Mouse (Mus musculus): Measurements from ENCODE around the gene 4930474N05Rik. TPM values are rescaled to one million over a fixed set of nuclear protein-coding genes. Genes with fewer than 3 reads are reported as not detected.

The 4930474N05Rik gene
- polyA plus RNA-seq (2015; fragmentation: Nextera tagmentation; extraction: Ambion mirVana): not detected in 2 replicates

- no peak within 1 kb of the TSS for H3K27ac ChIP-seq
- no peak for ATAC-seq (replicated peaks)
- no peak within 1 kb of the TSS for H3K4me2 ChIP-seq
- no peaks in the 10 kb centered on the region for H3K27me3 ChIP-seq (replicated peaks)
- no peak within 1 kb of the TSS for H3K9ac ChIP-seq
- no peak within 1 kb of the TSS for H3K4me3 ChIP-seq
- no peaks in the 10 kb centered on the region for H3K9me3 ChIP-seq
- H3K36me3 ChIP-seq (replicated peaks): no peaks in the 10 kb centered on the region
- H3K4me1 ChIP-seq: no peaks in the 10 kb centered on the region
These were observed at the start of gene 4930474N05Rik for GRCm38 (mm10) chr14:36094617-36095016. 4930474N05Rik (plus strand) TSS chr14:36094917.

- Histone ChIP-seq H3K27ac (no peak overlapping the region), H3K9me3 (no peaks in the 10 kb centered on the region), H3K4me3 (no peak overlapping the region), H3K36me3 (replicated peaks) (no peaks in the 10 kb centered on the region), H3K4me2 (no peak overlapping the region), H3K4me1 (peaks cover 5% of the 10 kb centered on the region; the same call in 1 of the 2 replicates), H3K9ac (no peak overlapping the region), H3K27me3 (replicated peaks) (no peaks in the 10 kb centered on the region)
- ATAC-seq (replicated peaks): peak; percentile 72
- WGBS: 47% methylated on average over 9 of the region's 9 CpGs
These were observed 45.8 kb upstream of the 4930474N05Rik start for GRCm38 (mm10) chr14:36048746-36049391.

- ATAC-seq (replicated peaks): no peak
- H3K27ac ChIP-seq: no peak overlapping the region
- no peak overlapping the region for H3K9ac ChIP-seq
- peaks cover 5% of the 10 kb centered on the region; the same call in 1 of the 2 replicates for H3K4me1 ChIP-seq
- 87% methylated on average over 2 of the region's 2 CpGs for WGBS
- H3K4me3 ChIP-seq: no peak overlapping the region
- no peak overlapping the region for H3K4me2 ChIP-seq
- no peaks in the 10 kb centered on the region for H3K9me3 ChIP-seq
- no peaks in the 10 kb centered on the region for H3K36me3 ChIP-seq (replicated peaks)
- H3K27me3 ChIP-seq (replicated peaks): no peaks in the 10 kb centered on the region
These were observed 41.4 kb upstream of the 4930474N05Rik start for GRCm38 (mm10) chr14:36053281-36053680.

GRCm38 (mm10) chr14:36098528-36098927 lies 3.8 kb downstream of the 4930474N05Rik start:
- H3K27ac ChIP-seq: no peak overlapping the region
- H3K36me3 ChIP-seq (replicated peaks): no peaks in the 10 kb centered on the region
- no peak overlapping the region for H3K9ac ChIP-seq
- ATAC-seq (replicated peaks): no peak
- no peaks in the 10 kb centered on the region for H3K27me3 ChIP-seq (replicated peaks)
- no peak overlapping the region for H3K4me2 ChIP-seq
- H3K4me1 ChIP-seq: no peaks in the 10 kb centered on the region
- no peak overlapping the region for H3K4me3 ChIP-seq
- 90% methylated on average over 3 of the region's 3 CpGs for WGBS
- no peaks in the 10 kb centered on the region for H3K9me3 ChIP-seq

- no peaks in the 10 kb centered on the region for H3K9me3 ChIP-seq
- H3K9ac ChIP-seq: no peak overlapping the region
- H3K27ac ChIP-seq: no peak overlapping the region
- no peaks in the 10 kb centered on the region for H3K36me3 ChIP-seq (replicated peaks)
- no peaks in the 10 kb centered on the region for H3K4me1 ChIP-seq
- no peak overlapping the region for H3K4me2 ChIP-seq
- no peaks in the 10 kb centered on the region for H3K27me3 ChIP-seq (replicated peaks)
- H3K4me3 ChIP-seq: no peak overlapping the region
- ATAC-seq (replicated peaks): no peak
- 53% methylated on average over 1 of the region's 1 CpGs for WGBS
These were observed 4.9 kb downstream of the 4930474N05Rik start for GRCm38 (mm10) chr14:36099647-36100046.

- 44% methylated on average over 1 of the region's 1 CpGs for WGBS
- ATAC-seq (replicated peaks): no peak
- no peaks in the 10 kb centered on the region for H3K27me3 ChIP-seq (replicated peaks)
These were observed 6.0 kb downstream of the 4930474N05Rik start for GRCm38 (mm10) chr14:36100731-36101130.

GRCm38 (mm10) chr14:36114481-36114880 lies 19.8 kb downstream of the 4930474N05Rik start:
- no peak overlapping the region for H3K9ac ChIP-seq

More at GRCm38 (mm10) chr14:36100731-36101130, 6.0 kb downstream of the 4930474N05Rik start:
- no peaks in the 10 kb centered on the region for H3K4me1 ChIP-seq
- H3K4me2 ChIP-seq: no peak overlapping the region
- H3K4me3 ChIP-seq: no peak overlapping the region
- no peaks in the 10 kb centered on the region for H3K36me3 ChIP-seq (replicated peaks)
- H3K9ac ChIP-seq: no peak overlapping the region
- no peak overlapping the region for H3K27ac ChIP-seq
- H3K9me3 ChIP-seq: no peaks in the 10 kb centered on the region

GRCm38 (mm10) chr14:36123775-36124335 lies 29.1 kb downstream of the 4930474N05Rik start:
- H3K4me3 ChIP-seq: no peak overlapping the region
- no peak overlapping the region for H3K27ac ChIP-seq
- 68% methylated on average over 2 of the region's 2 CpGs for WGBS
- no peaks in the 10 kb centered on the region for H3K4me1 ChIP-seq
- H3K27me3 ChIP-seq (replicated peaks): no peaks in the 10 kb centered on the region
- H3K36me3 ChIP-seq (replicated peaks): no peaks in the 10 kb centered on the region
- no peaks in the 10 kb centered on the region for H3K9me3 ChIP-seq
- no peak overlapping the region for H3K9ac ChIP-seq
- no peak for ATAC-seq (replicated peaks)
- no peak overlapping the region for H3K4me2 ChIP-seq

More at GRCm38 (mm10) chr14:36114481-36114880, 19.8 kb downstream of the 4930474N05Rik start:
- no peaks in the 10 kb centered on the region for H3K9me3 ChIP-seq
- no peaks in the 10 kb centered on the region for H3K27me3 ChIP-seq (replicated peaks)
- no peak for ATAC-seq (replicated peaks)
- H3K4me2 ChIP-seq: no peak overlapping the region
- no peak overlapping the region for H3K4me3 ChIP-seq
- H3K27ac ChIP-seq: no peak overlapping the region
- H3K36me3 ChIP-seq (replicated peaks): no peaks in the 10 kb centered on the region
- no peaks in the 10 kb centered on the region for H3K4me1 ChIP-seq

GRCm38 (mm10) chr14:36135749-36136148 lies 41.0 kb downstream of the 4930474N05Rik start:
- 0 out of 2 replicates have a peak, but pooled peaks have one; percentile 42 for ATAC-seq (replicated peaks)
- no peak overlapping the region for H3K27ac ChIP-seq
- H3K4me3 ChIP-seq: no peak overlapping the region
- WGBS: 16% methylated on average over 3 of the region's 3 CpGs
- no peaks in the 10 kb centered on the region for H3K9me3 ChIP-seq
- no peaks in the 10 kb centered on the region for H3K4me1 ChIP-seq
- H3K27me3 ChIP-seq (replicated peaks): no peaks in the 10 kb centered on the region
- no peak overlapping the region for H3K9ac ChIP-seq
- H3K36me3 ChIP-seq (replicated peaks): no peaks in the 10 kb centered on the region
- no peak overlapping the region for H3K4me2 ChIP-seq

GRCm38 (mm10) chr14:36137696-36138095 lies 43.0 kb downstream of the 4930474N05Rik start:
- no peak overlapping the region for H3K4me3 ChIP-seq
- ATAC-seq (replicated peaks): no peak
- 96% methylated on average over 4 of the region's 4 CpGs for WGBS

GRCm38 (mm10) chr14:36145261-36145660 lies 50.5 kb downstream of the 4930474N05Rik start:
- Histone ChIP-seq H3K27ac (no peak overlapping the region), H3K9me3 (no peaks in the 10 kb centered on the region), H3K27me3 (replicated peaks) (no peaks in the 10 kb centered on the region), H3K4me1 (no peaks in the 10 kb centered on the region), H3K4me2 (no peak overlapping the region), H3K9ac (no peak overlapping the region), H3K36me3 (replicated peaks) (no peaks in the 10 kb centered on the region), H3K4me3 (no peak overlapping the region)
- ATAC-seq (replicated peaks): no peak

More at GRCm38 (mm10) chr14:36137696-36138095, 43.0 kb downstream of the 4930474N05Rik start:
- H3K9ac ChIP-seq: no peak overlapping the region
- no peaks in the 10 kb centered on the region for H3K9me3 ChIP-seq
- no peak overlapping the region for H3K4me2 ChIP-seq
- H3K27ac ChIP-seq: no peak overlapping the region
- H3K27me3 ChIP-seq (replicated peaks): no peaks in the 10 kb centered on the region
- no peaks in the 10 kb centered on the region for H3K4me1 ChIP-seq
- no peaks in the 10 kb centered on the region for H3K36me3 ChIP-seq (replicated peaks)
